Mouse (Mus musculus): ENCODE measurements around the gene H2-Aa.

The H2-Aa gene

DNA sequence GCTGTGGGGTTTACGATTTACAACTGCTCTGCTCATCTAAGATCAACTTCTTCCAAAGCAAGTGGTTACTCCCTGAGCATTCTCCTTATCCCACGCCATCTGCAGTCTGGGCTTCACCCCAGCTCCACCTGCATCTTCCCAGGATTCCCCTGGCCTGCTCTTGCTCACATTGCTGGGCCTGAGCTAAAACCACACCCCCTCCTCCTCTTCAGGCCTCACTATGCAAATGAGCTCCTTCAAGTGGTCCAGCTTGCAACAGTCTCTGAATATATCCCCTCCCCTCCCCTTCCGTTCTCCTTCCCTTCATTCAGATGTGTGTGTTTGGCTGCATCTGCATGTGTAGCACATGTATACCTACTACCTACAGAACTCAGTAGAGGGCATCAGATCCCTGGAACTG lies 11.7 kb upstream of the H2-Aa start:
- DNase-seq = no peak

DNA sequence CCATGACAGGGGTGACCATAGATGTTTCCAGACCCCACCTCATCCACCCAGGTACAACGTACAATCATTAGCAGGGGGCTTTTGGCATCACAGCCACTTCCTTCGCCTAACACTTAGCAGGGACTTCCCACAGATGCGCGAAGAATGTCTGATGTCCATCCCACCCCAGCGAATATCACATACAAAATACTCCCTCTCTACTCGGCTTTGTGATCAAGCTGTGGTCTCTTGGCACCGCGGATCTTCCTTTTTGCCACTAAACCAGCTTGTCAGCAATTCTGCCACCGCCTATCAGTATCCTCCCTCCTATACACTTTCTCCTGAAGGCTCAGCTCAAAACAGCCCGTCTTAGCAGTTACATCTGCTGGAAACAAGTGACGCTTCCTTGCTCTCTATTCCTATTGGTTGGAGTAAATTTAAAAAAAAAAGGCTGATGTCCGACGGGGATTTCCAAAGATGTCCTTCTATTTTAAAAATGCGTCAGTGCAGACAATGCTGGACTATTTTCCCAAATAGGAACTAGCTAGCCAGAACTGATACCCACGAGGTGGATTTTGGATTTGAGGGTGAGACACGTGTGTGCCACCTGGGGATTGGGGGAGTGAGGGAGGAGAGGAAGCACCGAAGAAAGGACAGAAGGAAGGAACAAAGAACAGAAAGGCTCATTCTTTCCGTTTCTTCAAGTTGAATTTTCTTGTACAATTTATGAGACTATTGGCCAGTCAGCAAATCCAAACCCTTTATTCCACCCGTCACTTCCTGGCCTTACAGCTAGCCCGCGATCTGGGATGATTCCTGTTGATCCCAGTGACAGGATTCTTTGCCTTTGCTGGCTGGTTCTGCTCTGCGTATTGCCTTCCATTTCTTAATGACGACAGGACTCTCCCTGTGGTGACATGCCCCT lies 8.5 kb upstream of the H2-Aa start:
- no peak for DNase-seq

DNA sequence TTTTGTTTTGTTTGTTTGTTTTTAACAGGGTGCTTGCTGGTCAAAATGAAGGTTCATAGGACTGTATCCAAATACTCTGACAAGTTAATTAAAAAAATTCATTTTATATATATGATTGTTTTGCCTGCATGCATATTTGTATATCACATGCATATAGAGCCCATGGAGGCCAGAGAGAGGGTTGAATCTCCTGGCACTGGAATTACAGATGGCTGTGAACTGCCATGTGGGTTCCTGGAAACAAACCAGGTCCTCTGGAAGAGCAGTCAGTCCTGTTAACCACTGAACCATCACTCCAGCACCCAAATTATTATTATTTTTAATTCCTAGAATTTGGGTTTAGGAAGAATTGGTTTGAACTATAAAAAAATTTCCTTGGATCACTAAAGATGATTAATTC lies 7.7 kb upstream of the H2-Aa start:
- no peak for DNase-seq

DNA sequence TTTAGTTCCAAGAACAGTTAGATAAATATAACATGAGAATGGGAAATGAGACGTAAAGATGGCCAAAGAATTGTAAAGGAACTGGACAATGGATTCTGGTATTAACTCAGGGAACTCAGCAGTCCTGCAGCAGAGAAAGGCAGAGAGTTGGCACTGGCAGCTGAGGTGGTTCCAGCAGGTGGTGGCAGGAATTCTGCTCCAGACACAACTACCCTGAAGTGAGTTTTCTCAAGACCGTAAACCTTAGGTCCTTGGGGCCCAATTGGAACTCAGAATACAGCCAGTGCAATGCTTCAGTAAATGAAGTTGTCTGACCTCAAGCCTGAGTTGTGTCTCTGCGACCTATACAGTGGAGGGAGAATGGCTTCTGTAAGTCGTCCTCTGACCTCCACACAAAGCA lies 6.6 kb upstream of the H2-Aa start:
- DNase-seq = no peak

DNA sequence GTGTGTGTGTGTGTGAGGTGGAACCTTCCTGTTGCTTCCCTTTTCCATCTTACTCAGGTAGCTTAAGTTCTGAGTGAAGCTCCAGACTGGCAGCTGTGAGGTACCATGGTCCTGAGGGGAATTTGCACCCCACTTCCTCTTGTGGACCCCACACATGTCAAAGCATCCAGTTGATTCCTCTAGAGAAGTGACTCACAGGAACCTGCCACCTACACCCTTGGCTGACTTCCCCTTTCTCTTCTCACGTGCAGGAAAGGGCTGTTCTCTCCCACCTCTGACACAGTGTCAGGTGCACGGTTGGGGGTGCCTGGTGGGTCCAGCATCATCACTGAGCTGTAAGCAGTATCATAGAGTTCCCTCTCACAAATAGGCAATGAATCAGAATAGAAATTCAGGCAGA lies 5.9 kb upstream of the H2-Aa start:
- no peak for DNase-seq

DNA sequence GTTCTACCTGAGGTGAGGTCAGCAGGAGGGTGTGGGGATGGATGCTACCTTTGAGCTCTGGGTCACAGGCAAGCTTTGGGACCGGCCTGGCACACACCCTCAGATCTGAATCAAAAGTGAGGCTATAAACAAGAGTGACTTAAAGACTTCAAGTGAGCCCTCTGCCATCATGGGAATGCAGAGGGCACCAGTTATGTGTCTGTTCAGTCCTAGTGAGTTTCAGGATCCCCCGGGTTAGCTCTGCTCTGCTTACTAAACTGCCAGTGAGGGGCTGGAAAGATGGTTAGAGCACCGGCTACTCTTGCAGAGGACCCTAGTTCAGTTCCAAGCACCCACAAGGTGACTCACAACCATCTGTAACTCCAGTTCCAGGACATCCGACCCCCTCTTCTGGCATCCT lies 4.9 kb upstream of the H2-Aa start:
- DNase-seq = no peak

DNA sequence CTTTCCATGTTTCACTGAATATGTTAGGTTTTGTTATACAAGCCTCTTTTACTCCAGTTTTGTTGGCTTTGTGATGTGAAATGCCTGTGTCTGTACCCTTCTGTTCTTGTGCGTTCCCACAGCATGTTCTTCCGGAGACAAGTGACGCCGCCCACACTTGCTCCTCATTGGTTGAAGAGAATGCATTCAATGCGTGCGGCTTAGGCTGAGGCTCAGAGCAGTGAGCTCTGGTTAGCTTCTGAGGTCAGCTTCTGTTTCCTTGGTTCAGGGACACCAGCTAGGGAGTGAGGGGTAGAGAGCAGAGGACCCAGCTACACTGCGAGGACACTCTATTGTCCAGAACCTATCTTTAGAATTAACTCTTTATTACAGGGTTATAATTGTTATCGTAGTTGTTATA lies 4.0 kb upstream of the H2-Aa start:
- peak; percentile 15 for DNase-seq

DNA sequence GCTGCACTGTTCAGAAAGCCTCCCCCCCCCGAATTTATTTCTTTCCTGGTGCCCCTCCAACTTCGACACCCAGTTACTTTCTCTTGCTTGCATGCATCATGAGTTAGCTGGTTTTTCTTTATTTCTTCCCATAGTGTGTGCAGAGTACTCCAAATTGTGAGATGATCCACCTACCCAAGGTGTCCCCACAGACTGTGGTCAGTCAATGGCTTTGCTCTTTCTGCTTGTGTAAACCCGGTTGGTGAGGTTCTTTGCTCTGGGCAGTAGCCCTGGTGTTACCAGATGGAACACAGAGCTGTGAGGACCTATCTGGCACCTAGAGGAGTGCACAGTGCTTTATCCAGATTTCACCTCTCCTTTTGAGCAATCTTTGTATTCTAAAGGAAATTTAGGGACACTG lies 508 bp upstream of the H2-Aa start:
- no peak for DNase-seq

DNA sequence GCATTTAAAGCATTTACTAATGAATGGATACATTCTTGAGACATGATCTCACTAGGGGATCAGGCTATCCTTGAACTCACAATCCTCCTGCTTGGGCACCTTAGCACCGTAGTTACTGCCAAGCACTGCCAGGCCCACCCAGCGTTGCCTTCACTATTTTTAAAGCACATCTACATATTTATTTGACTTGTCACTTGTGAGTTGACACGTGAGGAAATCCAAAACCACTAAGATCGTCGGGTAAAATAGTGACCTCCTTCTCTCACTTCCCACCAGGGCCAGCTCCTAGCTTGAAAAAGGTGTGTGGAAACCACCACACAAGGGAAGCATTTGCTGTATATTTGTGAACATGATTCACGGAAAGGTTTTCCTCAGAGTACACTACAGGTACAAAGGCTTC lies 624 bp downstream of the H2-Aa start:
- no peak for DNase-seq

DNA sequence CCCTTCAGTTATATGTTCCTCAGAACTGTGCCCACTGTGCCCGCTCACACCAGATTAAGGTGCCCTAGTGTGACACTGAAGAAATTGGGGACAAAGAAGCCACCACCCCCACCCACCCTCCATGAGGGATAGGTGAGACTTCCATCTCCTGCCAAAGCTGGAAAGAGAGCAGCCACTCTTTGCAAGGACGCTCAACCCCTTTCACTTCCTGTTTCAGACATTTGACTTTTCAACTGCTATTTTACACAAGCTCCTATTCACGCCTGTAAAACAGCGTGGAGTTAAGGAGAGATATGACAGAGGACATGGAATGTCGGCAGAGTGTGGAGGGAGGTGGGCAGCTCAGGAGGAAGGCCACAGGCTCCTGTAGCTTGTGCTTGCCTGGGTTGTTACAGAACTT lies 1.1 kb downstream of the H2-Aa start:
- no peak for DNase-seq

DNA sequence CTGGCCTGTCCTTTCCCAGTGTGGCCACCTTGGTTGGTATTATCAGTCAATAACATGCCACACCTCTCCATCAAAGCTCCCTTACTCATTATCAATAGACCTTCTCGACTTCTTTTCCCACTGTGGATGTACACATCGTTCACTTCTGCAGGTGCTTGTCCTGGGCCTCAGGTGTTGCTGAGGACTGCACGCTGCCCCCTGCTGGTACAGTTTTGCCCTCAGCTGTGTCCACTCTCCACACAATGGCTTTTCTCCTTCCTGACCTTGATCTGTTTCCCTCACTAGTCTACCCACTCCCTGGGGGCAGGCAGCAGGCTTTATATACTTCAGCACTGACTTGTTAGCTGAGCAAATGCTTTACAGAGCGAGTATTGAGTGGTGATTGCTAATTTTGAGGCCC lies 1.8 kb downstream of the H2-Aa start:
- DNase-seq = no peak

DNA sequence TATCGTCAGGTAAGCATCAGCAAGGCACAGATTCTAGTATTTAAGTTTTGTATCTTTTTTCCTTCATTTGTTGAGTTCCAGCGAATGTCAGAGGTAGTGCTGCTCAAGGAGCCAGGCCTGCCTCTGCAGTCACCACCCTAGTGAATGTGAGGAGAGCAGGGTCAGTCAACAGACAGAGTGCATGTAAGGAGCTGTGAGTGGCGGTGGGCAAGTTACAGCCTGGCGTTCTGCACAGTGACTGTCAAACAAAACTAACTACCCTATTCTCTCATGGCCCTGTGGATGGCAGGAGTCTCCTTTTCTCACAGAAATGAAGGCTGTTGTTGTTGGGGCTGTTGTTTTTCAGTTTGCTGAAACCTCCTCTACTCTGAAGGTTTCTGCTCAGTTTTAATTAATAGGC lies 2.3 kb downstream of the H2-Aa start:
- no peak for DNase-seq

DNA sequence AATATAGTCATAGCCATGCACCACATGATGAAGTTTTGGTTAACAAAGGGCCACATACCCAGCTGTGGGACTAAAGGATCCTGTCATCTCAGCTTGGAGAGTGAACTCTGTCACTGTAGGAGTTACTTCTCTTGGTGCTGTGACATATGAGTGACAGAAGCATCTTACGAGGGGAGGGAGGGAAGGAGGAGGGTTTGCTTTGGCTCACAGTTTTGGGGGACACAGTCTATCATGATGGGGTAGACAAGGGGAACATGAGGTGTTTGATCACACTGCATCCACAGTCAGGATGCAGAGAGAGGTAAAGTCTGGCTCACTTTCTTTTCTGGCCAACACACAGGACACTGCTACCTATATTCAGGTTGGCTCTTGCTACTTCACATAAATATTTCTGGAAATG lies 5.8 kb downstream of the H2-Aa start:
- no peak for DNase-seq

DNA sequence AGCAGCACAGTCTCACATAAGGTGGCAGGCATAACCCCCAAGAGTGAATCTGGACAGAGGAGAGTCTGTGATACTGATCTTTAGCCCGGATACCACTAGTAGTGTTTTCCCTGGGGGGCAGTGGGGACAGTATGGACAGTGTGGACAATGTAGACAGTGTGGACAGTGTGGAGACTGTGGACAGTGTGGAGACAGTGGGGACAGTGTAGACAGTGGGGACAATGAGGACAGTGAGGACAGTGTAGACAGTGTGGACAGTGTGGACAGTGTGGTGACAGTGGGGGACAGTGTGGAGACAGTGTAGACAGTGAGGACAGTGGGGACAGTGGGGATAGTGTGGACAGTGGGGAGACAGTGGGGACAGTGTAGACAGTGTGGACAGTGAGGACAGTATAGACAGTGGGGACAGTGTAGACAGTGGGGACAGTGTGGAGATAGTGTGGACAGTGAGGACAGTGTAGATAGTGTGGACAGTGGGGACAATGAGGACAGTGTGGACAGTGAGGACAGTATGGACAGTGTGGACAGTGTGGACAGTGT lies 7.1 kb downstream of the H2-Aa start:
- no peak for DNase-seq

DNA sequence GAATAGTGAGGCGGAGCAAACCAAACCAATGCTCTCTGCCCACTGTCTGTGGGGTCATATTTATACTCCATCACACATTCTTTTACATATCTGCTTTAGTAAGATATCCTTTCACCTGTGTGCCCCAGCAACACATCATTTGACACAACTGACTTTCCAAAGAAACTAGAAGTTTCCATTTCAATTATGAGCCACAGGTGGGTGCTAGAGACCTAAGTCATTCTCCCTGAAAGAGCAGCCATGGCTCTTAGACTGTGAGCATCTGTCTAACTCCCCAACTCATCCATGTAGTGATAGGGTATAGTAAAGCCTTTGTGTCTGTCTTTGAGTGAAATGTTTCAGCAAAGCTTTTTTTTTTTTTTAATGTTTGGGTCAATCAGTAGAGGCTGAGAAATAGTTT lies 15.5 kb downstream of the H2-Aa start:
- DNase-seq = no peak

DNA sequence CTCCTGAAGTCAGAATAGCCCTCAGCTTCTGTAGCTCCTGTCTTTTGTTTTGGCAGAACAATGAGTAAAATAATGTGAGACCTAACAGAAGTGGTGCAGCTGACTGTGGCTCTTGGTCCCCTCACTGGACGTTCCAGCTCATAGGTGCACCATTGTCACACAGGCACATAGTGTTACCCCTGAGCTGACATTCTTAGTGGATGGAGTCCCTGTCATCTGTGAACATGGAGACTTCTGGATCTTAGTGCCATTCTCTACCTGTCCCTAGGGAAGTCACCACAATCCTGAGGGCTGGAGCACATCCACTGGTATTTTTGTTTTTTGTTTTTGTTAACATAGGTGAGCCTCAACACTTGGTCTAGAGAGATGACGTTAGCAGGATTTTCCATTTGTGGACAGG lies 16.7 kb downstream of the H2-Aa start:
- no peak for DNase-seq

DNA sequence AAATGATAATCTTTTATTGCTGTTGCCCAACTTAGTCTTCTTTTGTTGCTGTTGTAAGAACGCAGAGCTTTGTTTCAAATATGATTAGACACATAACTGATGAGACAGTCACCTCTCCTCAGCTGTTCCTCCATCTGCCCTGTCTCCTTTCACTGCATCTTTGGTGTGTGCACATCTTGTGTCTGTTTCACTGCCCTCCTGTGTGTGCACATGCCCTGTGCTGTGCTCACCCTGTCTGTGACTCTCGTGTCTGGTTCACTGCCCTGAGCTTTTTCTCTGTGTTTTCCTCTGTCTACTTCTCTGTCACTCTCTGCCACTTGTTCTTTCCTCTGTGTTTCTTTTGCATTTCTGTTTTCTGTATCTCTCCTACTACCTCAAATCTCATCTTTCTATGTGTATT lies 17.4 kb downstream of the H2-Aa start:
- no peak for DNase-seq

DNA sequence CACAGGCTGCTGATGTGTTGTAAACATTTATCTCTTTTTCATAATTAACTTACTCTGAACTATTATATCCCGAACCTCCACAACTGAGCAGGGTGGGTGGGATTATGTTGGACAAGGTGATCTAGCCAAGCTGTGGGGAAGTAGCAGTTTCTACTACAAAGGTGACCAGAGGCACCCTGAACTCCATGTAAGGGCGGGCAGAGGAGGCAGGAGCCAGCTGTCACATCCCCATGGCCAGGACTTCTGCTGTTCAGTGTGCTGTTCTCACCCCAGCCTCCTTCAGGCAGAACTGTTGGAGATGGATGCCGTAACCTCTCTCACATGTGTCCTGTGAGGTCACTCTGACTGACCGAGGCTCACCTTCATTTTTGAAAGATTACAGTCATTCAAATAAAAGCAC lies 17.8 kb downstream of the H2-Aa start:
- DNase-seq = no peak

DNA sequence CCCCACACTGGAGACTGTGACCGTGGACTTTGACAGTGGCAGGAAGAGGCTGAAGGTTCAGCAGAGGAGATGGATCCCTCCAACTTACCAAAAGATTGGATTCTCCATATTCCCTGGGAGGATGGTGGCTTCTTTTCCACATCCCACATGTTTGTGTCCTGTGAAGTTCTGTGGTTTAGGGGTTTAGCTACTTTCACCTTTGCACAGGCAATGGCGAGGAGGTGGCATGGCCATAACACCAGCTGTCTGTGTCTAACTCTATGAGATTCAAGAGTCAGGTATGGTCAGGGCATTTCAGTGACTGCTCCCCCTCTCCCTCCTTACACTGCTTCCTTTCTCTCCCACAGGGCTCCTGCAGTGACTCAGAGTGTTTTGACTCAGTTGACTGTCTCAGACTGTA lies 18.9 kb downstream of the H2-Aa start:
- DNase-seq = no peak

DNA sequence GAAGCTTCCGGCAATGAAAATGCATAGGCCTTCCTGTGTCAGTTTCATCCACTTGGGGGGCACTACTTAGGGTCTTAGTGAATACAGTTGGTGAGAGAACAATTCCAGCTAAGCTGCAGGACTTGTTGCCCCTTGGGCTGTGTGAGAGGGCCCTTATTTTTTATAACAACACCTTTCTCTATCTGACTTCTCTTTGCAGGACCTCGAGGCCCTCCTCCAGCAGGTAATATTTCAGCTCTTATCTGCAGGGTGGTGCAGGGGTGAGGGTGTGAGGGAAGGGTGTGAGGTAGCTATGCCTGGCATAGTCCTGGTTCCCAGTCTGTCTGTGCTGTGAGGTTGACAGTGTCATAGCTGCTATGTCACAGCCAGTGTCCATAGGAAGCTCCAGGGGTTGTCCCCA lies 19.4 kb downstream of the H2-Aa start:
- no peak for DNase-seq

DNA sequence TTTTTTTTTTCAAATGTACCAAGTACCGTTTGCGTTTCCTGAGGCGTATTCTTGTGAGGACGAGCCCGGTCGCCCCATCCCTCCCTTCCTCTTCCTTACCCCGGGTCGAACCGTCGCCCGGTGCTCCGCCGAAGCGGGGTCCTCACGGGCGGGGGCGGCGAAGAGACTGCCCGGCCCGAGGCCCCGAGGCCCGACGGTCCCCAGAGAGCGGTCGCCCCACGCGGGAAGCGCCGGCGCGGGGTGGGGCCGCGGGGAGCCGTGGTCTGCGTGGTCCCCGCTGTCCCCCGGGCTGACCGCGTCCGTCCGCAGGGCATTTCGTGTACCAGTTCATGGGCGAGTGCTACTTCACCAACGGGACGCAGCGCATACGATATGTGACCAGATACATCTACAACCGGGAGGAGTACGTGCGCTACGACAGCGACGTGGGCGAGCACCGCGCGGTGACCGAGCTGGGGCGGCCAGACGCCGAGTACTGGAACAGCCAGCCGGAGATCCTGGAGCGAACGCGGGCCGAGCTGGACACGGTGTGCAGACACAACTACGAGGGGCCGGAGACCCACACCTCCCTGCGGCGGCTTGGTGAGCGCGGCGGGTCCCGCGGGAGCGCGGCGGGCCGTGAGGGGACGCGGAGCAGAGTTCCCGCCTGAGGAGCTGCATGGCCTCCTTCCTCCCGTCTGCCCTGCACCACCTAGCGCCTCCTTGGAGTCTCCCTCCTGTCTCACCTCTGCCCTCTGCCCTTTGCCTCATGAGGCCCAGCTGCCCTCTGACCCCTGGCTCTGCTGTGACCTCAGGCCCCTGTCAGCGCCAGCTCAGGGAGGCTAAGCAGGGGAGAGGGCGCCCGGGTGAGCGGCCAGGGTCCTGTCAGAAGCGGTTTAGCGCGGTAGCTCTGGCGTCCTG lies 22.9 kb downstream of the H2-Aa start:
- DNase-seq = no peak

DNA sequence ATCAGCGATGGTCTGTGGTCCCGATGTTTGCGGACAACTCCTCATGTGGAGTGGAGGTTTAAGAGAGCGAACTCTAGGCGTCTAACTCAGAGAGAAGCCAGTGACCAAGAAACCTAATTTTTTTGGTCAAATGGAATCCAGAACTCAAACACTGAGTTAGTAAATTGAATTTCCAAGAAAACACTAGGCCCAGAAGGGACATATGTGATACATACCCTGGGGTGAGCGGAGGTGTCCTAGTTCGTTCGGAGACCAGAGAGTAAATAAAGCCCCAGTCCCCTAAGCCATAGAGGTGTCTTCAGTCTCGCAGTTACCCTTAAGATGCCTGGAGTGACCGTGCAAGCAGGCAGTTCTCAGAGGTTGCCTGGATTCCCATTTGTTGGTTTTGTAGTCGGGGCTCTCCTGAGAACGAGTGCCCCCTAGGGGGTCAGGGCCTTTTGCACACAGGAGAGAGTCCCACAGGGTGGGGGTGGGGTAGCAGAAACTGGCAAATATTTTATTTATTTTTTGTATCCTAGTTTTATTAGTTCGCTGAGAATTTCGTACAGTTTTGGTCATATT lies 23.7 kb downstream of the H2-Aa start:
- no peak for DNase-seq

DNA sequence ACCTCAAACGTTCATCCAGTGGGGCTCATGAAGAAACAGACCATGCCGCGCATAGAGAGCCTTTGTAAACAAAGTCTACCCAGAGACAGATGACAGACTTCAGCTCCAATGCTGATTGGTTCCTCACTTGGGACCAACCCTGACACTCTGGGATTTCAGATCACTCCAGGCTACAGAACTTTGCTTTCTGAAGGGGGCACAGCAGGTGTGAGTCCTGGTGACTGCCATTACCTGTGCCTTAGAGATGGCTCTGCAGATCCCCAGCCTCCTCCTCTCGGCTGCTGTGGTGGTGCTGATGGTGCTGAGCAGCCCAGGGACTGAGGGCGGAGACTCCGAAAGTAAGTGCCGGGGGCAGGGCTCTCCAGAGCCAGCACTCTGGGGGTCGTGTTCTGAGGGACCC lies 24.6 kb downstream of the H2-Aa start:
- peak; percentile 20 for DNase-seq

DNA sequence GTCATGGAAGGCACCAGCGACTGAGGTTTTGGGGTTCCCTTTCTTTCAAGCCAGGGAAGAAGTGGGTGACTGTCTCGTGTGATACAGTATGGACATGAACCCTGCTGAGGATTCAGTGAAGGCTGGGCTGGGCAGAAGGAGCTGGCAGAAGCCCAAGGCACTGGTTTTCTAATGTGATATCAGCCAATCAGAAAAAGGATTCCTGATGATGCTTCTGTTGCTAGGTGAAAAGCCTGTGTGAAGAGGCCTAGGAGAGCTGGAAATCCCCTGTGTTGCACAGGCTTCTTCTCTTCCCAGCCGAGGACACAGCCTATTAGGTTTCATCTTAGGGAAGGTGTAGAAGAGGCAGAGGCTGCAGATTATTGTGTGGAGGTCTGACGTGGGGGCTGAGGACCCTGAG lies 26.1 kb downstream of the H2-Aa start:
- peak; percentile 7 for DNase-seq
